Mouse (Mus musculus) neural tube, embryonic 15.5 days (tissue): Measurements from ENCODE around the gene Nup188. TPM values are rescaled to one million over a fixed set of nuclear protein-coding genes. Genes with fewer than 3 reads are reported as not detected.

Experiments used
- ATAC-seq: fragments of 200-750 bp; cut with Nextera tagmentation; 2 replicates; pipeline ENCODE4 v1.8.0; 2017; ENCODE audit warnings: mild to moderate bottlenecking, moderate TSS enrichment, moderate library complexity; ENCODE audit not compliant: low FRiP score
- H3K27ac ChIP-seq: fragments of 300-500 bp; sonication (generic); replicated peaks from 2 replicates; pipeline ENCODE4 v1.5.1; 2015; ENCODE audit warnings: mild to moderate bottlenecking, inconsistent platforms
- H3K27me3 ChIP-seq: fragments of 300-500 bp; sonication (generic); replicated peaks from 2 replicates; pipeline ENCODE4 v1.6.1; 2015; ENCODE audit warnings: inconsistent platforms
- H3K36me3 ChIP-seq: fragments of 300-500 bp; sonication (generic); 2 replicates; pipeline ENCODE4 v1.6.1; 2015; ENCODE audit warnings: inconsistent platforms
- H3K4me1 ChIP-seq: fragments of 300-500 bp; sonication (generic); 2 replicates; pipeline ENCODE4 v1.6.1; 2015; ENCODE audit warnings: inconsistent platforms
- H3K4me2 ChIP-seq: fragments of 300-500 bp; sonication (generic); 2 replicates; pipeline ENCODE4 v1.6.1; 2015; ENCODE audit warnings: inconsistent platforms, mild to moderate bottlenecking, moderate library complexity
- H3K4me3 ChIP-seq: fragments of 300-500 bp; sonication (generic); replicated peaks from 2 replicates; pipeline ENCODE4 v1.5.1; 2015; ENCODE audit warnings: mild to moderate bottlenecking, inconsistent platforms
- H3K9ac ChIP-seq: fragments of 300-500 bp; sonication (generic); replicated peaks from 2 replicates; pipeline ENCODE4 v1.6.1; 2015; ENCODE audit warnings: mild to moderate bottlenecking, inconsistent platforms
- H3K9me3 ChIP-seq: fragments of 300-500 bp; sonication (generic); replicated peaks from 2 replicates; pipeline ENCODE4 v1.6.1; 2016; ENCODE audit warnings: inconsistent platforms
- WGBS: fragments of 180-500 bp; shearing (Covaris S2); methylation state at CpG from one replicate; pipeline ENCODE4 v1.1.7; 2015; ENCODE audit warnings: mixed read lengths; 5-methylcytosine and 5-hydroxymethylcytosine counted together
- polyA plus RNA-seq: library from polyadenylated mRNA; unstranded; fragments of >200 nt; fragmentation: Nextera tagmentation; extraction: Ambion mirVana; gene quantifications from 2 replicates; pipeline ENCODE4 v1.2.1, GENCODE M21; 2015

The Nup188 gene
- 15.4 and 22.2 TPM in 2 replicates for polyA plus RNA-seq

- Histone ChIP-seq H3K36me3 (peaks cover 11% of the 10 kb centered on the region), H3K9ac (peak within 1 kb of the TSS; percentile 83), H3K4me3 (peak within 1 kb of the TSS; percentile 88), H3K27ac (peak within 1 kb of the TSS; percentile 74), H3K27me3 (no peaks in the 10 kb centered on the region), H3K4me1 (peaks cover 25% of the 10 kb centered on the region), H3K4me2 (peak within 1 kb of the TSS; percentile 96), H3K9me3 (no peaks in the 10 kb centered on the region)
- under 1% methylated on average over 55 of the region's 68 CpGs for WGBS
- ATAC-seq, result peak; percentile 97
These were observed at the start of gene Nup188, which contains the start of gene Dolk for GRCm38 (mm10) chr2:30286192-30287026. Gene Nup188 (plus strand): TSS chr2:30286397. Gene Dolk (minus strand): TSS chr2:30286334.

GRCm38 (mm10) chr2:30236426-30237198, 49.6 kb upstream of the Nup188 start:
- H3K4me2 ChIP-seq, result peak overlapping the region; percentile 78
- WGBS, result 5% methylated on average over 18 of the region's 18 CpGs
- no peaks in the 10 kb centered on the region for H3K9me3 ChIP-seq
- H3K9ac ChIP-seq, result peak overlapping the region; percentile 63
- no peaks in the 10 kb centered on the region for H3K27me3 ChIP-seq
- H3K4me1 ChIP-seq, result peaks cover 30% of the 10 kb centered on the region
- H3K27ac ChIP-seq, result peak overlapping the region; percentile 84
- H3K36me3 ChIP-seq, result peaks cover 19% of the 10 kb centered on the region
- ATAC-seq, result peak; percentile 7; the same call in 1 of the 2 replicates
- H3K4me3 ChIP-seq, result peak overlapping the region; percentile 84

- Histone ChIP-seq H3K4me2 (peak within 1 kb of the TSS; percentile 78), H3K36me3 (peaks cover 26% of the 10 kb centered on the region), H3K9ac (peak within 1 kb of the TSS; percentile 92), H3K4me1 (peaks cover 36% of the 10 kb centered on the region), H3K9me3 (no peaks in the 10 kb centered on the region), H3K27ac (peak within 1 kb of the TSS; percentile 94), H3K27me3 (no peaks in the 10 kb centered on the region), H3K4me3 (peak within 1 kb of the TSS; percentile 84)
- WGBS, result under 1% methylated on average over 64 of the region's 67 CpGs
- ATAC-seq, result peak; percentile 98
These were observed 48.9 kb upstream of the Nup188 start, which contains the start of gene Lrrc8a for GRCm38 (mm10) chr2:30237199-30237880. Gene Lrrc8a (plus strand): TSS chr2:30237715.

- no peaks in the 10 kb centered on the region for H3K27me3 ChIP-seq
- H3K9me3 ChIP-seq, result no peaks in the 10 kb centered on the region
- under 1% methylated on average over 39 of the region's 42 CpGs for WGBS
- peak overlapping the region; percentile 94 for H3K27ac ChIP-seq
- peak overlapping the region; percentile 78 for H3K4me2 ChIP-seq
- H3K4me1 ChIP-seq, result peaks cover 41% of the 10 kb centered on the region
- peak; percentile 87 for ATAC-seq
- H3K4me3 ChIP-seq, result peak overlapping the region; percentile 84
- H3K36me3 ChIP-seq, result peaks cover 30% of the 10 kb centered on the region
- H3K9ac ChIP-seq, result peak overlapping the region; percentile 92
These were observed 48.3 kb upstream of the Nup188 start for GRCm38 (mm10) chr2:30237881-30238280.

- no peak for ATAC-seq
- H3K27ac ChIP-seq, result no peak overlapping the region; the same call in 1 of the 2 replicates
- H3K9me3 ChIP-seq, result no peaks in the 10 kb centered on the region
- H3K9ac ChIP-seq, result peak overlapping the region; percentile 92
- peaks cover 40% of the 10 kb centered on the region for H3K36me3 ChIP-seq
- no peaks in the 10 kb centered on the region for H3K27me3 ChIP-seq
- H3K4me1 ChIP-seq, result peaks cover 49% of the 10 kb centered on the region
- peak overlapping the region; percentile 78 for H3K4me2 ChIP-seq
- 89% methylated on average over 3 of the region's 3 CpGs for WGBS
- H3K4me3 ChIP-seq, result peak overlapping the region; percentile 84
These were observed 47.2 kb upstream of the Nup188 start for GRCm38 (mm10) chr2:30238906-30239465.

GRCm38 (mm10) chr2:30239777-30240176, 46.4 kb upstream of the Nup188 start:
- Histone ChIP-seq H3K4me3 (no peak overlapping the region), H3K27me3 (no peaks in the 10 kb centered on the region), H3K4me2 (peak overlapping the region; percentile 78), H3K9ac (no peak overlapping the region), H3K4me1 (peaks cover 49% of the 10 kb centered on the region), H3K36me3 (peaks cover 48% of the 10 kb centered on the region), H3K9me3 (no peaks in the 10 kb centered on the region), H3K27ac (no peak overlapping the region)
- 75% methylated on average over 4 of the region's 4 CpGs for WGBS
- ATAC-seq, result no peak

- no peak within 1 kb of the TSS; the same call in 1 of the 2 replicates for H3K27ac ChIP-seq
- ATAC-seq, result no peak
- 89% methylated on average over 2 of the region's 2 CpGs for WGBS
- peaks cover 50% of the 10 kb centered on the region for H3K36me3 ChIP-seq
- H3K9me3 ChIP-seq, result no peaks in the 10 kb centered on the region
- H3K4me1 ChIP-seq, result peaks cover 49% of the 10 kb centered on the region
- no peak within 1 kb of the TSS for H3K9ac ChIP-seq
- H3K27me3 ChIP-seq, result no peaks in the 10 kb centered on the region
- H3K4me3 ChIP-seq, result no peak within 1 kb of the TSS; the same call in 1 of the 2 replicates
- H3K4me2 ChIP-seq, result peak within 1 kb of the TSS; percentile 78
These were observed 45.9 kb upstream of the Nup188 start, which contains the start of gene Gm28035 for GRCm38 (mm10) chr2:30240267-30240666. Gene Gm28035 (plus strand): TSS chr2:30240567.

- H3K9ac ChIP-seq, result no peak overlapping the region
- H3K36me3 ChIP-seq, result peaks cover 56% of the 10 kb centered on the region
- no peak overlapping the region for H3K4me3 ChIP-seq
- peaks cover 46% of the 10 kb centered on the region for H3K4me1 ChIP-seq
- H3K27ac ChIP-seq, result no peak overlapping the region
- ATAC-seq, result no peak
- 31% methylated on average over 4 of the region's 4 CpGs for WGBS
- no peak overlapping the region for H3K4me2 ChIP-seq
- no peaks in the 10 kb centered on the region for H3K27me3 ChIP-seq
- H3K9me3 ChIP-seq, result no peaks in the 10 kb centered on the region
These were observed 43.7 kb upstream of the Nup188 start for GRCm38 (mm10) chr2:30242509-30242908.

GRCm38 (mm10) chr2:30243391-30243790, 42.8 kb upstream of the Nup188 start:
- H3K9me3 ChIP-seq, result no peaks in the 10 kb centered on the region
- H3K4me2 ChIP-seq, result no peak overlapping the region
- WGBS, result 94% methylated on average over 4 of the region's 4 CpGs
- no peak overlapping the region for H3K9ac ChIP-seq
- H3K4me1 ChIP-seq, result peaks cover 44% of the 10 kb centered on the region
- H3K4me3 ChIP-seq, result no peak overlapping the region
- H3K27me3 ChIP-seq, result no peaks in the 10 kb centered on the region
- H3K36me3 ChIP-seq, result peaks cover 61% of the 10 kb centered on the region
- ATAC-seq, result no peak
- no peak overlapping the region for H3K27ac ChIP-seq

- no peak for ATAC-seq
- Histone ChIP-seq H3K4me2 (no peak overlapping the region), H3K9me3 (no peaks in the 10 kb centered on the region), H3K4me1 (peaks cover 31% of the 10 kb centered on the region), H3K4me3 (no peak overlapping the region), H3K27me3 (no peaks in the 10 kb centered on the region), H3K36me3 (peaks cover 70% of the 10 kb centered on the region), H3K9ac (no peak overlapping the region), H3K27ac (no peak overlapping the region)
- WGBS, result 83% methylated on average over 7 of the region's 7 CpGs
These were observed 41.5 kb upstream of the Nup188 start for GRCm38 (mm10) chr2:30244595-30245178.
